16 mouse cellular contexts compared by ENCODE assay signal in the genomic region with DNA sequence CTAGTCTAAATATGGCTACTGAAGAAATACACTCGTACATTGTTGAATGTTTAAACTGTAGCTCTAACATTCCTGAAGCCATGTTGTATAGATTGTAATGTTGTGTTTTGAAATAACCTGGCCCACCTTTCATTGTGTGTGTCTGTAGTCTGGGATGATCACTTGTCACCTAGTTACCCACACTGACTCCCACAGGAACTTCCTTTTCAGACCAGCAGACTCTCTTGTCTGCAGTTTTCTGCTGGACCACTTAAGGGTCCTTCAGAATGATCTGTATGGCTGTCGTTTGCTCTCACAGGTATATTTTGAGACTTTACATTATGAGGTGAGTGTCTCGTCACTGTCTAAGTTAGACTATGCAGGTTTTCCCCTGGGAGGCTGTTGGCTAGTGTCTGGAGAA.
"Had no signal": no experiment of that assay in that cellular context is flagged by ENCODE, and none has a peak within 500 bp of the region (broad histone marks: within the 10 kb centered on the region; RNA-seq: fewer than 3 reads in every experiment).

No protein-coding gene starts in this region.

- H3K36me3 ChIP-seq: limb, embryonic 15.5 days; lung, embryonic 15.5 days; midbrain, embryonic 12.5 days; neural tube, embryonic 15.5 days had no signal

- H3K27ac ChIP-seq: left cerebral cortex, adult 2 months; limb, embryonic 15.5 days; lung, embryonic 15.5 days; macrophage; midbrain, embryonic 12.5 days; neural tube, embryonic 15.5 days; stomach, postnatal 0 days had no signal

- H3K4me2 ChIP-seq: limb, embryonic 15.5 days; lung, embryonic 15.5 days; midbrain, embryonic 12.5 days; neural tube, embryonic 15.5 days had no signal

- H3K4me3 ChIP-seq: left cerebral cortex, adult 2 months; limb, embryonic 15.5 days; lung, embryonic 15.5 days; midbrain, embryonic 12.5 days; myocyte; neural tube, embryonic 15.5 days had no signal

- DNase-seq: kidney, adult 11 months; kidney, adult 9 months; kidney, postnatal 10 days; kidney, postnatal 4 days; lung, postnatal 14 days; thymus, postnatal 4 days had no signal

- H3K9ac ChIP-seq: limb, embryonic 15.5 days; lung, embryonic 15.5 days; midbrain, embryonic 12.5 days; neural tube, embryonic 15.5 days had no signal

- H3K27me3 ChIP-seq: limb, embryonic 15.5 days; lung, embryonic 15.5 days; megakaryocyte, embryonic 14.5 days; midbrain, embryonic 12.5 days; neural tube, embryonic 15.5 days had no signal

- ATAC-seq: inflammation-experienced regulatory T-cells, adult 6 months had no signal

- H3K9me3 ChIP-seq: limb, embryonic 15.5 days; lung, embryonic 15.5 days; megakaryocyte, embryonic 14.5 days; midbrain, embryonic 12.5 days; neural tube, embryonic 15.5 days had no signal
